Mouse (Mus musculus): Measurements from ENCODE around the gene Sh2d7. TPM values are rescaled to one million over a fixed set of nuclear protein-coding genes. Genes with fewer than 3 reads are reported as not detected.
A peak's percentile ranks its signal among the peaks of the same experiment; 100 is the strongest.

Sh2d7 gene
- polyA plus RNA-seq, 1 experiment from 2014 or later = not detected

DNA sequence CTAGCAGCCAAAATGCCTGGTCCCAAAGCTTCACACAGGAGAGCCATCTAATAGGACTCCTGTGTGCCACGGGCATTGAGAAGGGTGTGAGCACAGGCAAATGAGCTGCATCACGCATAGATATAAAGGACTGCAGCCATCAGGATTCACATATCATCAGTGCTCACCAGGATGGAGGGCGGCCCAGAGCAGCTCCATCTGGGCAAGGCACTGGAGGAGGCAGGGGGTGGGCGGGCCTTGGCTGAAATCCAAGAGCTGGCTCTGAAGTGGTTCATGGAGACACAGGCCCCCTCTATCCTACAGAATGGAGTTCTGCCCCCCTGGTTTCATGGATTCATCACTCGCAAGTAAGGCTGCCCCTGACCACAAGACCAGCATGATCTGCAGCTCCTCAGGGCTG lies 4.8 kb upstream of the Sh2d7 start:
- no peak overlapping the region for H3K9ac ChIP-seq (ENCODE audit: low read length)
- no peak for DNase-seq (ENCODE audit: low spot score)

DNA sequence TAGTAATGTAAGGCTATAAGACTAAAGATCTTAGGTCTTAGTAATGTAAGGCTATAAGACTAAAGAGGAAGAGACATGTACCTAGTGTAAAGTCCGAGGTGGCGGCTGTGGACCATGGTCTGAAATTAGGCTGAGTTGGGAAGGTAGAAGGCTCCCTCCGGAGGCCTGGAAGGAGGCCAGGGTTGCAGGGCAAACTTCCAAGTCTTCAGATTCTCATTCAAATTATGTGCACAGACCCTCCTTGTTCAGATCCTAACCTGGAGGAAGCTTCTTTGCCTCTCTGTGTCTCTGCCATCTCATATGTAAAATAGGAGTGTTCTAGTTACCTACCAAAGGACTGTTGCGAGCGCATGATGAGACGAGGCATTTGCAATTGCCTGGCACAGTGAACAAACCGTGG lies 2.5 kb upstream of the Sh2d7 start:
- Histone ChIP-seq H3K4me1 (ENCODE audit: control insufficient read depth, insufficient read depth, low read length) (no peaks in the 10 kb centered on the region), H3K9me3 (ENCODE audit: control insufficient read depth, low read length) (no peaks in the 10 kb centered on the region), H3K36me3 (ENCODE audit: control insufficient read depth, insufficient read depth, low read length) (no peaks in the 10 kb centered on the region), H3K27me3 (ENCODE audit: control insufficient read depth, insufficient read depth, low read length) (no peaks in the 10 kb centered on the region), H3K4me2 (ENCODE audit: low read depth, severe bottlenecking) (no peak overlapping the region), H3K4me3 (ENCODE audit: low read depth, low read length) (no peak overlapping the region), H3K9ac (ENCODE audit: low read length) (no peak overlapping the region), H3K27ac (replicated peaks; ENCODE audit: low read depth, low read length) (no peak overlapping the region)
- WGBS = 87% methylated on average over 7 of the region's 7 CpGs
- ATAC-seq (ENCODE audit: insufficient number of reproducible peaks, low FRiP score, low TSS enrichment, low read depth) (no peak), DNase-seq (ENCODE audit: low spot score) (no peak)

More for the DNA sequence above, 4.8 kb upstream of the Sh2d7 start:
- no peaks in the 10 kb centered on the region for H3K27me3 ChIP-seq (ENCODE audit: control insufficient read depth, insufficient read depth, low read length)
- WGBS = 75% methylated on average over 5 of the region's 5 CpGs
- H3K4me3 ChIP-seq (ENCODE audit: low read depth, low read length) = no peak overlapping the region
- ATAC-seq (ENCODE audit: insufficient number of reproducible peaks, low FRiP score, low TSS enrichment, low read depth) = no peak
- H3K36me3 ChIP-seq (ENCODE audit: control insufficient read depth, insufficient read depth, low read length) = no peaks in the 10 kb centered on the region
- H3K4me2 ChIP-seq (ENCODE audit: low read depth, severe bottlenecking) = no peak overlapping the region
- H3K4me1 ChIP-seq (ENCODE audit: control insufficient read depth, insufficient read depth, low read length) = no peaks in the 10 kb centered on the region
- no peaks in the 10 kb centered on the region for H3K9me3 ChIP-seq (ENCODE audit: control insufficient read depth, low read length)
- no peak overlapping the region for H3K27ac ChIP-seq (replicated peaks; ENCODE audit: low read depth, low read length)

DNA sequence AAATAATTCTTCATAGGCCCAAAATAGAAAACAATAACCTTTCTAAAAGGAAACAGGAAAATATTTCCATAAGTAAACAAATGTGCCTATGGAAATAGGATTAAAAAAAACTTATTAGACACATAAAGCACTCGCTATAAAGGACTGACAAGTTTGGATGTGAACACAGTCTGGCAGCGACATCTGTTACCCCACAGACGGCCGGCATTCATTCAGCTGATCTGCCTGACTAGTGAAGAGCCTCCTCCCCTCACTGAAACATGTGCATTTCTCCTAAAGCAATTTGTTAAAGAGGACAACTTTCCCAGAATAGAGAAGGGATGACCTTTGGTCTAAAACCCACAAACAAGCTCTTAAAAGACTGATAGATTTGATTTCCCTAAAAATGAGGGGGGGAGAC lies 1.8 kb upstream of the Sh2d7 start:
- WGBS = 74% methylated on average over 4 of the region's 4 CpGs
- H3K27me3 ChIP-seq (ENCODE audit: control insufficient read depth, insufficient read depth, low read length) = no peaks in the 10 kb centered on the region

DNA sequence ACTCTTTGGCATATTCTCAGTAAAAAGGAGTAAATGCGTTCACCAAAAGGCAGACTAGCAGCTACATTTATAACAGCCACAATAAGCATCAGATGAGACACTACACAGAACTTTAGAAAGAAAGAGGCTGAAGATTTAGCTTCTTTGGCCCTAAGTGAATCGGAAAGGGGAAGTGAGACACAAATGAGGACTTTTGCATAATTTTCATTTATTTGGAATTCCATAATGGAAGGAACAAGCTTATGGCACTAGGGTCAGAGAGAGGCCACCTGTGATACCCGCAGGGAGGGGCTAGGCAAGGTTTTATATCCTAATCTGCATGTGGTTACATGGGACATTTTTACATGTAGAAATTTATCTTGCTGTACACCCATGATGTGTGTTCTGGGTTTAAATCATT lies 1.3 kb upstream of the Sh2d7 start:
- 82% methylated on average over 3 of the region's 3 CpGs for WGBS
- Histone ChIP-seq H3K4me1 (ENCODE audit: control insufficient read depth, insufficient read depth, low read length) (no peaks in the 10 kb centered on the region), H3K27me3 (ENCODE audit: control insufficient read depth, insufficient read depth, low read length) (no peaks in the 10 kb centered on the region), H3K9me3 (ENCODE audit: control insufficient read depth, low read length) (no peaks in the 10 kb centered on the region), H3K4me3 (ENCODE audit: low read depth, low read length) (no peak overlapping the region), H3K9ac (ENCODE audit: low read length) (no peak overlapping the region), H3K27ac (replicated peaks; ENCODE audit: low read depth, low read length) (no peak overlapping the region), H3K4me2 (ENCODE audit: low read depth, severe bottlenecking) (no peak overlapping the region), H3K36me3 (ENCODE audit: control insufficient read depth, insufficient read depth, low read length) (no peaks in the 10 kb centered on the region)
- no peak for DNase-seq (ENCODE audit: low spot score)
- ATAC-seq (ENCODE audit: insufficient number of reproducible peaks, low FRiP score, low TSS enrichment, low read depth) = no peak

More for the DNA sequence above, 1.8 kb upstream of the Sh2d7 start:
- Histone ChIP-seq H3K4me1 (ENCODE audit: control insufficient read depth, insufficient read depth, low read length) (no peaks in the 10 kb centered on the region), H3K36me3 (ENCODE audit: control insufficient read depth, insufficient read depth, low read length) (no peaks in the 10 kb centered on the region), H3K4me2 (ENCODE audit: low read depth, severe bottlenecking) (no peak overlapping the region), H3K9me3 (ENCODE audit: control insufficient read depth, low read length) (no peaks in the 10 kb centered on the region), H3K27ac (replicated peaks; ENCODE audit: low read depth, low read length) (no peak overlapping the region), H3K4me3 (ENCODE audit: low read depth, low read length) (no peak overlapping the region), H3K9ac (ENCODE audit: low read length) (no peak overlapping the region)
- no peak for DNase-seq (ENCODE audit: low spot score)
- ATAC-seq (ENCODE audit: insufficient number of reproducible peaks, low FRiP score, low TSS enrichment, low read depth) = no peak

DNA sequence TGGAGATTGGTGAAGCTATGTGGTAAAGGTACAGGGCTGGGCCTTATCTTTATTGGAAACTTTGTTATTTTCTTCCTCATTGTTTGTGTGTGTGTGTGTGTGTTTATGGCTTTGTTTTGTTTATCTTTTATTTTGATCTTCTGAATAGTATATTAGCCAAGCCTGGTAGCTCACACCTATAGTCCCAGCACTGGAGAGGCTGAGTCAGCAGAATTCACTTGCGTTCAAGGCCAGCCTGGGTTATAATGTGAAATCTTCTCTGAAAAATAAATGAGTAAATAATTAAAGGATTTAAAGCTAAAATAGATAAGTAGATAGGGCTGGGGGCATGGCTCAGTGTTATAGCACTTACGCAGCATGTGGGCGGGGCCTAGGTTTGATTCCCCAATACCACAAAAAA lies 540 bp upstream of the Sh2d7 start:
- Histone ChIP-seq H3K4me3 (ENCODE audit: low read depth, low read length) (no peak overlapping the region), H3K4me2 (ENCODE audit: low read depth, severe bottlenecking) (no peak overlapping the region), H3K9me3 (ENCODE audit: control insufficient read depth, low read length) (no peaks in the 10 kb centered on the region), H3K4me1 (ENCODE audit: control insufficient read depth, insufficient read depth, low read length) (no peaks in the 10 kb centered on the region), H3K27ac (replicated peaks; ENCODE audit: low read depth, low read length) (no peak overlapping the region), H3K9ac (ENCODE audit: low read length) (no peak overlapping the region), H3K27me3 (ENCODE audit: control insufficient read depth, insufficient read depth, low read length) (no peaks in the 10 kb centered on the region), H3K36me3 (ENCODE audit: control insufficient read depth, insufficient read depth, low read length) (no peaks in the 10 kb centered on the region)
- 97% methylated on average over 3 of the region's 3 CpGs for WGBS
- ATAC-seq (ENCODE audit: insufficient number of reproducible peaks, low FRiP score, low TSS enrichment, low read depth) = no peak
- no peak for DNase-seq (ENCODE audit: low spot score)

DNA sequence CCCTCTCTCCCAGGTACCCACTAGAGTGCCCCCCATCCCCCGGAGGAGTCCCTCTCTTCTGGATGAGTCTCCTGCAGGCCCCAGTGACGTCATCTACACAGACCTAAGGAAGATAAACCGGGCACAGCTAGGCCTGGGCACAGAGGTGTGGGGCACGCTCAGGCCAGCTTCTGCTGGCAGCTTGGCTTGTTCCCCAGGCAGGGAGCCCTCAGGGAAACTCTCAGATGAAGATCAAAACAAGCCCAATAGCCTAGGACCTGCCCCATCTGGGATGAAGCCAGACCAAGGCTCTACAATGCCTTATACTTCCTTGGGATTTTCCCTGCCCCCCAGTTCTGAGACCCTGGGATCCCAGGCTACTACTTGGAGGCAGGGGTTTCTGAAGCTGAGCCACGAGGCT lies 2.0 kb downstream of the Sh2d7 start:
- no peak overlapping the region for H3K4me3 ChIP-seq (ENCODE audit: low read depth, low read length)
- no peaks in the 10 kb centered on the region for H3K4me1 ChIP-seq (ENCODE audit: control insufficient read depth, insufficient read depth, low read length)
- H3K9ac ChIP-seq (ENCODE audit: low read length) = no peak overlapping the region
- no peak overlapping the region for H3K27ac ChIP-seq (replicated peaks; ENCODE audit: low read depth, low read length)
- WGBS = 81% methylated on average over 5 of the region's 5 CpGs
- no peaks in the 10 kb centered on the region for H3K27me3 ChIP-seq (ENCODE audit: control insufficient read depth, insufficient read depth, low read length)
- DNase-seq (ENCODE audit: low spot score) = no peak
- ATAC-seq (ENCODE audit: insufficient number of reproducible peaks, low FRiP score, low TSS enrichment, low read depth) = no peak
- H3K36me3 ChIP-seq (ENCODE audit: control insufficient read depth, insufficient read depth, low read length) = no peaks in the 10 kb centered on the region
- H3K9me3 ChIP-seq (ENCODE audit: control insufficient read depth, low read length) = no peaks in the 10 kb centered on the region
- no peak overlapping the region for H3K4me2 ChIP-seq (ENCODE audit: low read depth, severe bottlenecking)

DNA sequence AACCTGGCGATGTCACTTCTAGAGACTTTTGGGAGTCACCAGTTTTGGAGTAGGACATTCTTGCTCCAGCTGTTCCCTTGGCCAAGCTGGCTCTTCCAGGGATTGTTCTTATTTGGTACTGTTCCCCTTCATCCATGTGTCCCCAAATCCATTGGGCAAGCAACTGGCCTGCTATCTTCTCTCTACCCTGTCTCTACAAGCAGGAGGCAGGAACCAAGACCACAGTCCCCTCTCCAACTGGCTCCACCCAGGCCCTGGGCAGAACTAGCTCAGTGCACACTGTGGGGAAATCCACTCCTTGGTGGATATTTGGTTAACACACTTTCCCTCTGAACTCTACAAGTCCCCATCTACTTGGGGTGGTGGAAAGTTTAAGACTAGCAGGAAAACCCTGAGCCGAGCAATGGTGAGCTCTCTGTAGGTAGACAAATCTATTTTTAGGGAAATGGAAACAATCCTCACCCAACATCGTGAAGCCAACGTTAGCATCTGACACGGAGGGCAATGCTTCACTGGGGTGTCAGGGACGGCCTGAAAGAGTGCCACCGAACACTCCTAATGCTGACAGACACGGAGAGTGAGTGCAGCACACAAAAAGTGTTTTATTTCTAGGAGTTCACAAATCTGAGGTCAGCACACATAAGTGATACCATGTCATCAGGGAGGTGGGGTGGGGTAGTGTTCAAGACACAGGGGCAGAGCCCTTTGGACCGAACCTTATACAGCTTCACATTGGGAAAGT lies 5.6 kb downstream of the Sh2d7 start:
- no peak for ATAC-seq (ENCODE audit: insufficient number of reproducible peaks, low FRiP score, low TSS enrichment, low read depth)

DNA sequence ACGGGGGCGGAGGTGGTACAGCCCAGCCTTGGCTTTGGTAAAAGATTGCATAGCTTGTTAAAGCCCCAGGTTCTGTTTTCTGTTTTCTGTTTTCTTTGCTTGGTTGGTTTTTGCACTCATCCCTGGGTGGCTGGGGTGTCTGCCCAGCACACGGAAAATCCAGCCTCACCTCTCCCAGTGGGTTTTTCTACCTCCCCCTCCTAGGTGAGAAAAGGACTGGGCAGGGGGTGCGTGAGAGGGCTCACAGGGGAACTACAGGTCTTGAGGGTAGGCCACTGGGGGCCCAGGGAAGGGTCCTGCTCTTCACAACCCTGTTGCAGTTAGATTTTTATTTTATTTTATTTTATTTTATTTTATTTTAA lies 6.2 kb downstream of the Sh2d7 start:
- ATAC-seq (ENCODE audit: insufficient number of reproducible peaks, low FRiP score, low TSS enrichment, low read depth) (no peak), DNase-seq (ENCODE audit: low spot score) (no peak)
- Histone ChIP-seq H3K27me3 (ENCODE audit: control insufficient read depth, insufficient read depth, low read length) (no peaks in the 10 kb centered on the region), H3K4me3 (ENCODE audit: low read depth, low read length) (no peak overlapping the region), H3K4me2 (ENCODE audit: low read depth, severe bottlenecking) (no peak overlapping the region), H3K4me1 (ENCODE audit: control insufficient read depth, insufficient read depth, low read length) (no peaks in the 10 kb centered on the region), H3K27ac (replicated peaks; ENCODE audit: low read depth, low read length) (no peak overlapping the region), H3K36me3 (ENCODE audit: control insufficient read depth, insufficient read depth, low read length) (no peaks in the 10 kb centered on the region), H3K9ac (ENCODE audit: low read length) (no peak overlapping the region), H3K9me3 (ENCODE audit: control insufficient read depth, low read length) (no peaks in the 10 kb centered on the region)
- 92% methylated on average over 4 of the region's 4 CpGs for WGBS

More for the DNA sequence above, 5.6 kb downstream of the Sh2d7 start:
- Histone ChIP-seq H3K4me1 (ENCODE audit: control insufficient read depth, insufficient read depth, low read length) (no peaks in the 10 kb centered on the region), H3K4me2 (ENCODE audit: low read depth, severe bottlenecking) (no peak overlapping the region), H3K9ac (ENCODE audit: low read length) (no peak overlapping the region), H3K27ac (replicated peaks; ENCODE audit: low read depth, low read length) (no peak overlapping the region), H3K9me3 (ENCODE audit: control insufficient read depth, low read length) (no peaks in the 10 kb centered on the region), H3K4me3 (ENCODE audit: low read depth, low read length) (no peak overlapping the region), H3K27me3 (ENCODE audit: control insufficient read depth, insufficient read depth, low read length) (no peaks in the 10 kb centered on the region), H3K36me3 (ENCODE audit: control insufficient read depth, insufficient read depth, low read length) (no peaks in the 10 kb centered on the region)
- 89% methylated on average over 9 of the region's 9 CpGs for WGBS
- DNase-seq (ENCODE audit: low spot score) = no peak

DNA sequence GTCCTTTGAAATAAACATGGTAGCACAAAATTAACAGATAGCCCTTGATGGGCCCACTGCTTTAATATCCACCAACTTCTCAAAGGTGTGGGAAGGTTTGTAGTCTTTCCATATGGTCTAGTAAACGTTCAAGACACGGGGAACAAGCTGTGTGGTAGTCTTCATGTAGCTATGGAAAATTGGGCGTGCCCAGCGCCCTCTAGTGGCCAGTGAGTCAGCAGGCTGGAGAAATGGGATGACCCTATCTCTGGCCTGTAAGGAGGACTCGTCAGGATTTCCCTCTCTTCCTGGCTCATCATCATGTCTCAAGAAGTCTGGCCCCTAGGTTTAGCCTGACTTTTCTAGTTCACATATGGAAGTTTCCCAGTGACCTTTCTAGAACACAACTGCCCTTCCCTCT lies 8.8 kb downstream of the Sh2d7 start:
- no peaks in the 10 kb centered on the region for H3K36me3 ChIP-seq (ENCODE audit: control insufficient read depth, insufficient read depth, low read length)
- WGBS = 22% methylated on average over 5 of the region's 5 CpGs
- H3K4me2 ChIP-seq (ENCODE audit: low read depth, severe bottlenecking) = no peak overlapping the region
- no peak overlapping the region for H3K9ac ChIP-seq (ENCODE audit: low read length)
- H3K4me3 ChIP-seq (ENCODE audit: low read depth, low read length) = no peak overlapping the region
- no peaks in the 10 kb centered on the region for H3K27me3 ChIP-seq (ENCODE audit: control insufficient read depth, insufficient read depth, low read length)
- no peaks in the 10 kb centered on the region for H3K9me3 ChIP-seq (ENCODE audit: control insufficient read depth, low read length)
- DNase-seq (ENCODE audit: low spot score) (peak; percentile 60), ATAC-seq (ENCODE audit: insufficient number of reproducible peaks, low FRiP score, low TSS enrichment, low read depth) (no peak)
- no peaks in the 10 kb centered on the region for H3K4me1 ChIP-seq (ENCODE audit: control insufficient read depth, insufficient read depth, low read length)
- no peak overlapping the region for H3K27ac ChIP-seq (replicated peaks; ENCODE audit: low read depth, low read length)
